Mouse (Mus musculus) right cerebral cortex, postnatal 36 days (tissue): ENCODE results near the gene Abcc9.

Source experiments
- DNase-seq, 2 experiments: peaks; one replicate each; pipeline ENCODE4 v3.0.0; 2022; ENCODE audit warnings: low spot score in 2 of 2, mixed read lengths in 1 of 2

Gene Abcc9

GRCm38 (mm10) chr6:142614324-142614723 is 87.8 kb downstream of the Abcc9 start:
- no peak for DNase-seq

- DNase-seq, result no peak
Measured at GRCm38 (mm10) chr6:142612366-142612765, 89.7 kb downstream of the Abcc9 start.

GRCm38 (mm10) chr6:142609401-142610373 is 92.4 kb downstream of the Abcc9 start:
- no peak for DNase-seq

- no peak for DNase-seq
Measured at GRCm38 (mm10) chr6:142607080-142607479, 95.0 kb downstream of the Abcc9 start.

- no peak for DNase-seq
Measured at GRCm38 (mm10) chr6:142602772-142603171, 99.3 kb downstream of the Abcc9 start.

GRCm38 (mm10) chr6:142578831-142579230 is 123.3 kb downstream of the Abcc9 start:
- DNase-seq, result no peak

- DNase-seq, result no peak
Measured at GRCm38 (mm10) chr6:142577801-142578200, 124.3 kb downstream of the Abcc9 start.

GRCm38 (mm10) chr6:142572876-142573275 is 129.2 kb downstream of the Abcc9 start:
- DNase-seq, result no peak

- no peak for DNase-seq
Measured at GRCm38 (mm10) chr6:142571629-142572360, 130.3 kb downstream of the Abcc9 start.

GRCm38 (mm10) chr6:142571055-142571618 is 131.0 kb downstream of the Abcc9 start, which contains the start of gene Kcnj8:
Gene Kcnj8 (minus strand): TSS chr6:142571614.
- DNase-seq, result peak in 1 of 2 experiments; percentile 3

- no peak for DNase-seq
Measured at GRCm38 (mm10) chr6:142570046-142570770, 131.9 kb downstream of the Abcc9 start.

- DNase-seq, result no peak
Measured at GRCm38 (mm10) chr6:142568713-142569357, 133.3 kb downstream of the Abcc9 start.

GRCm38 (mm10) chr6:142567452-142567851 is 134.7 kb downstream of the Abcc9 start:
- DNase-seq, result no peak

- no peak for DNase-seq
Measured at GRCm38 (mm10) chr6:142564746-142565145, 137.4 kb downstream of the Abcc9 start.

GRCm38 (mm10) chr6:142561151-142561550 is 141.0 kb downstream of the Abcc9 start:
- DNase-seq, result no peak

GRCm38 (mm10) chr6:142558772-142559679 is 143.1 kb downstream of the Abcc9 start:
- DNase-seq, result no peak

- peak in 1 of 2 experiments; percentile 3 for DNase-seq
Measured at GRCm38 (mm10) chr6:142558076-142558475, 144.0 kb downstream of the Abcc9 start.

- DNase-seq, result no peak
Measured at GRCm38 (mm10) chr6:142555988-142556387, 146.1 kb downstream of the Abcc9 start.

GRCm38 (mm10) chr6:142551482-142551881 is 150.6 kb downstream of the Abcc9 start:
- no peak for DNase-seq

- no peak for DNase-seq
Measured at GRCm38 (mm10) chr6:142550871-142551270, 151.2 kb downstream of the Abcc9 start.
